Mouse (Mus musculus) urinary bladder, postnatal 14 days (tissue): ENCODE measurements around the gene Naaladl2.

Experiments used
- DNase-seq: peaks from one replicate; pipeline ENCODE4 v3.0.0; 2021; ENCODE audit warnings: low spot score

The Naaladl2 gene

GRCm38 (mm10) chr3:23962961-23963621, 1181.0 kb downstream of the Naaladl2 start:
- no peak for DNase-seq

GRCm38 (mm10) chr3:23946182-23946581, 1197.9 kb downstream of the Naaladl2 start:
- no peak for DNase-seq

GRCm38 (mm10) chr3:23937299-23937698, 1206.8 kb downstream of the Naaladl2 start:
- DNase-seq: peak; percentile 11

- DNase-seq: no peak
Observed at GRCm38 (mm10) chr3:23928097-23928496, 1216.0 kb downstream of the Naaladl2 start.

- DNase-seq: no peak
Observed at GRCm38 (mm10) chr3:23907682-23908081, 1236.4 kb downstream of the Naaladl2 start.

GRCm38 (mm10) chr3:23865688-23866087, 1278.4 kb downstream of the Naaladl2 start:
- no peak for DNase-seq

GRCm38 (mm10) chr3:23857275-23857674, 1286.8 kb downstream of the Naaladl2 start:
- DNase-seq: no peak

- DNase-seq: no peak
Observed at GRCm38 (mm10) chr3:23817585-23817984, 1326.5 kb downstream of the Naaladl2 start.

GRCm38 (mm10) chr3:23758746-23759145, 1385.3 kb downstream of the Naaladl2 start:
- no peak for DNase-seq
